Mouse (Mus musculus) CD8-positive naive resting alpha-beta T cell, adult 2 months (primary cell): Measurements from ENCODE around the gene Cux2.

Experiments used
- DNase-seq, 2 experiments: peaks; one replicate each; pipeline ENCODE4 v3.0.0; 2022; ENCODE audit warnings: low read depth in 2 of 2, low spot score in 2 of 2

Cux2 gene

DNA sequence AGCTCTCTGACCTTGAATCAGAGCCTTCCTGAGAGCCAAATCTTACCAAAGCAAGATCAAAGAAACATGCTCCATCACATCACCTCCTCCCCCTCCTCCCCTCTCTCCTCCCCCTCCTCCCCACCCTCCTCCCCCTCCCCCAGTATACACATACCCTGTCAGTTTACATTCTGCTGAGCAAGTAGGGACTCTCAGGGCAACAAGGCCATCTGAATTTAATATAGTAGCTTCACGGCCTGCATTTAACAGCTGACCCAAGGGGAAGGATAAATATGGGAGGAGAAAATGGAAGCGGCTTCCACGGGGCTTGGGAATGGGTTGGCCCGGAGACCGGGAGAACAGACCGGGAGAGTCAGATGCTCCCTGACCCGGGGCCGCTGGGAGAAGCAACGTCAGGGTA is 32.1 kb downstream of the Cux2 start:
- no peak for DNase-seq

DNA sequence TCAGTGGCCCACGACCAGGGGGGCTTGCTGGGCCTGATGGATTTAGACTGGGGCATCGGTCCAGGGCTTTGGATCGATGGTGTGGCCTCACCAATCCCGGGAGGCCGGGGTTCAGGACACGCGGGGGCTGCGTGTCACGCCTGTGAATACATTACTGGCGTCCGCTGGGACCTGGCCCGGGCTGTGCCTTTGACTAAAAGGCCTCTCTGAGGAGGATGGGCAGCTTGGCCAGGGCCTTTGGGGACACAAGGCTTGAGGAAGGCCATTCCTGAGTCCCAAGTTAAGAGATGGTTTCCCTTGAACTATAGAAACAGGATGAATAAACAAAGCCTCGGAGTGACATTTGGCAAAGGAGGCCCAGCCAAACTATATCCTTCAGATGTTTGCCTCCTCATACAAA is 32.6 kb downstream of the Cux2 start:
- no peak for DNase-seq

DNA sequence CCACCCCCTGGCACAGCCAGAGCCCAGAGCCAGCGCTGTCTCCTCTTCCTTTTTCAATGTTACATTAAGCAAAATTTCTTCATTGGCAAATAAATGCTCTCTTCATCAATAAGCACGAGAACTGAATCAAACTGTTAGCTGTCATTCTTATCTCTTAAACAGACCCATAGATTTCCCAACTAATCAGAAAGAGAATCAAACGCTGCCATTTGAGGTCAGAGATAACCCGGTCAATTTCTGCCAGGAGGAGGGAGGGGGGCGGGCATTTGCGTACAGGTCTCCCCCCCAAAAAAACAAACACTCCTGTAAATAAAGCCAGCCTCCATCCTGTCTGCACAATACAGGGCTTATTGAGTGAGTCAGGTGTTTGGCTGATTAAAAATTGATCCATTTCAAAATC is 33.2 kb downstream of the Cux2 start:
- no peak for DNase-seq

DNA sequence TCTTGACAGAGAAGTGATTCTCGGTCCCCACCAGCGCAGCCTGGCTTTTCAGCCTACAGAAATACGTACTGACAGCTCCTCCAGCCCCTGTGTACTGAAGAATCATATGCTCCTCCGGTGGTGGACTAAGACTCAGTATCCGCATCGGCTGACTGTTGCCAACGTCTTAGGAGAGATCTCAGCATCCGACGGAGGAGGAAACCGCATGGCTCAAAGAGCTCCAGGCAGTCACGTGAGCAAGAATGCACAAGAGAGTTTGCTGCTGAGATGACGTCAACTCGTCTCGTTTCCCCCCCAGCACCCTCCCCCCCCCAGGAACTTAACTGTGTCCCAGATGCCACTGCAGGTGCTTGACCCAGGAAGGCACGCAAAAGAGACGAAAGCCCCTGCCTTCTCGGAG is 34.8 kb downstream of the Cux2 start:
- no peak for DNase-seq

DNA sequence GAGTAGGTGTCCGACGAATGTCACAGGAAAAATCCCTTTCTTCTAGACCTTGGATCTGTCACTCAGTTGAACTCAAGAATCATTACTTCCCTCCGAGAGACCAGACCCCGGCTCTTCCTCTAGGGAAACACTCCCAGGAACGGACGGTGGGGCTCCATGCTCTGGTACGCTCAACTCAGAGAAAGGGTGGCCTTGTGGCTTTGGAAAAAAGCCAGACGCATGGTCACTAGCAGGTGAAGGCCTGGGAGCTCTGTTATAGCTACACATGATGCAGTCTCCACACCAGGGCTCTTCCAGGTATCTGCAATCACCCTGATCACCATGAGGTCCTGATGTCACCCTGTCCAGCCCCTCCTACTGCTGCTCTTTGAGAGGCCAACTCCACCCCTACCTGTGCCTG is 35.2 kb downstream of the Cux2 start:
- no peak for DNase-seq

DNA sequence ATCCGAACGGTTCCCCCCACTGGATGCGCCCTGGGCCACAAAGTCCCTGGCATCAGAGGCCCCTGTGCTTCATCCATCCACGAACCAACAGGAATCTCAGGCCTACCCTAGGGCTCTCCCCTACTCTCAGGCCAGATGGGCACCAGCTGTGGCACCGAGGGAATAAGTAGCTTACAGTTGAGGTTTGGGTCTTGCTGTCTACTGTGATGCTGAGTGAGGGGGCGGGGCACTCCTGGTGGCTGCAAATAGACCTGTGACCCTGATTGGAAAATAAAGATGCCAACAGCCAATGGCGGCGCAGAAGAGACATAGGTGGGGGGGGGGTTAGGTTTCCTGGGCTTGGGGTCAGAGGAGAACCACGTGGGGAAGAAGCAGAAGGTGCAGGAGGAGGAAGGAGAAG is 38.6 kb downstream of the Cux2 start:
- DNase-seq: no peak

DNA sequence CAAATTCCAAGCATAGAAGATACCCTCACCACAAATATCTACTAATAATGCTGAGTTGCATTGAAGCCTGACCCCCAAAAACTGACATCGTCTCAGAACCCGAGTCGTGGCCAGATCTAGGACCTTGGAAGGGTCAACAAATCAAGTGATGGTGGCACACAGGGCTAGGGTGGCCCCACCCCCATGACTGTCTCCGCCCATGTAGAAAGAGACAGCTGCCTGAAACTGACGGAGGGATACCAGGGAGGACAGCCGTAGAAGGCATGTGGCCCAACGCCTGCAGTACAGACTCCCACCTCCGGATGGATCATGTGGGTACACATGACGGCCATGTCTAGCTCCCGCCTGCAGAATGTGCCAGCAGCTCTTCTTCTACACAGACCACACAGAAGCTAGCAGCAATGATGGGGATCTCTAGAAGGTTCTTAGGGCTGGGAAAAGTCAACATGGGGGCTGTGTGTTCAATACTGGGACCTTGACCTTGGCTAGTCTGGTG is 41.9 kb downstream of the Cux2 start:
- no peak for DNase-seq

DNA sequence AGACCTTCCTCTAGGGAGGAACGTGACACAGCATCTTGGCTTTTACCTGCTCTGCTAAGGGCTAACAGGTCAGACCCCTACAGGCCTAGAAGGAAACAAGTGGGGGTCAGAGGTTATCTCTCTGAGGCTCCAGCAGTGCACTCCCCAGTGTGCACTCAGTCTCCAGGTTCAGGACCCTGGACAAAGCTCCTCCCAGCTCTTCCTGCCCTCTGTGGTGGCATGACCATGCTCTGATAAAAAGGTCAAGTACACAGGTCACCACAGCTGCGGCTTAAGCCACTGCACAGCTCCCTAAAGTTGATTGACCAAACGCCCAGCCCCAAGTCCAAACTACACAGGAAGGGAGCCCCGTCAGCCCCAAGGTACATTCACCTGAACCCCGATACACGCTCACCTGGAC is 46.4 kb downstream of the Cux2 start:
- DNase-seq: no peak

DNA sequence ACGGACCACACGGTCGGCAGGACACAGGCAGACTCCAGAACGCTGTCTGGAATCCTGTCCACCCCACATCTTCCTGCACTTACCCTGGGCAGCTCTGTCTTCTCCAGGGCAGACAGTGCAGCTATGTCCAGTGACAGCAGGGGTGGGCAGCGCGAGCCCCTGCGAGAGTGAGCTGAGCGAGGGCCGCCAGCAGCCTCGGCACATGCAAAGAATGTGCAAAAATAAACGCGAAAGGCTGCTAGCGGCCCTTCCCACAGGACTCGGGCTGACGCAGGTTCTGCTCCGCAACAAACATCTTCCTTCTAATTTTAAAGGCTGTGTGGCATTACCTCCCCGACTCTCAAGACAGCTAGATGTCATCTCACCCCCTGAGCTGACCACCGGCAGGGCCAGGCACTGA is 47.8 kb downstream of the Cux2 start:
- no peak for DNase-seq

DNA sequence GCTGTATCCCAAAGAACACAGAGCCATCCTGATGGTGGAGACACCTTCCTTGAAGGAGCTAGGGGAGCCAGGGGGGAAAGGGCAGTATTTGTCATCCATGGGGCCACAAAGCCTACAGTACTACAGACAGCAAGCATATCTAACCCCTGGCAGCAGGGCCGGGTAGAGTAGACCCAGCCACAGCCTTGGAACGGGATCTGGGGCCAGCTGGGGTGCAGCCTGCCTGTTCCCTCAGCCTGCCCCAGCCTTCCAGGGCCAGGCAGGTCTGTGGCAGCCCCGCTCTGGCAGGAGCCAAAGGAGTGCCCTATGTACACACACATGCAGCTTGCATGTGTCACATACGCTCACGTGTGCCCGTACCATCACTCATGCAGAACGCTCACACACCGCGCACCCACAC is 48.6 kb downstream of the Cux2 start:
- DNase-seq: no peak

DNA sequence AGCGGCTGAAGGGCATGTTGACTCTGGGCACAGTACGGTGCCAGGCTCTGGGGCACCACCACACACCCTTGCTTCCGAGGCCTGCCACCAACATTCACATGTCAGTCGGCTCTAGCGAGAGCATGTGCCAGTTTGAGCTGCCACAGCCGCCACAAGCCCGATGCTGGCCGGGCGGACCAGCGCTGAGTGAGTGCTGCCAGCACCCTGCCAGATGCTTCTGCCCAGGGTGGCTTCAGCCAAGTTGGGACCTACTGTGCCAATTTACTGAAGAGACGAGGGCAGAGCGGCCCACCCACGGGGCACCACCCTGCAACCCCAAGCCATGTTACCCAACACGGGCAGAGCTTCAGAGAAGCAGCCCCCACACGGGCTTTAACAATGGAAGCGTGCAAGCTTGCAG is 49.5 kb downstream of the Cux2 start:
- no peak for DNase-seq

DNA sequence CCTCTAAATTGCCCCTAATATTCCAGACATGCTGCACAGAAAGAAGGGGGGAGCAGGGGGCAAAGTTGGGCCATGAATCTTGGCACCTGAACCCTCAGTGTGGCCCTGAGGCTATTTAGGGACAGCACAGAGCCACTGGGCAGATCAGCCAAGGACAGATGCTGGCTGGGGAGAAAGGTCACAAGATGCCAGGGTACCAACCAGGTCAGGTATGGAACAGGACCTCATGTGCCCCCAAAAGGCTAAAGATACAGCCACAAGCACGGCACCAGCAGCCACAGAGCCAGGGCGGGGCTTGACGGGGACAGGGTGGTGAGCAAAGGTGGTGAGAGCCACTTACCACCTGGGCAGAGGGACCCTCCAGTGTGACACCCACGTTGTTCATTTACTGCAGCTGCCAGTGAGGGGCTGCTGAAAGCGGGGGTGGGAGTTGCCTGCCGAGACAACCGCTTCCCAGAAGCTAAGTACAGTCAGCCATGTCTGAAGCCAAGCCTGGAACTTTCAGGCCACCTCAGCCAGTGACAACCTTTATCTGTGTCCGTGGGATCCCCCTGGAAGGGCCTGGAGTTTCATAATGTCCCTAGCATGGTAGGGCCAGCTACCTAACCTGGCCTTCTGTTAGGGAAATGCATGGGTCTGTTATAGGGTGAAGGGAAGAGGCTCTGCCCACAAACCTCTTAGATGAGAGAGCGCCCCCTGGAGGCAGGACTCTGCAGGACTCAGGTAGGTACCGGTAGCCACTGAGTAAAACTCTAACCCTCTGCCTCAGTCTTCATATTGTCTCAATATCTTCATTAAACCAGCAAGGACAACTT is 50.7 kb downstream of the Cux2 start:
- peak; percentile 45 to 52 for DNase-seq

DNA sequence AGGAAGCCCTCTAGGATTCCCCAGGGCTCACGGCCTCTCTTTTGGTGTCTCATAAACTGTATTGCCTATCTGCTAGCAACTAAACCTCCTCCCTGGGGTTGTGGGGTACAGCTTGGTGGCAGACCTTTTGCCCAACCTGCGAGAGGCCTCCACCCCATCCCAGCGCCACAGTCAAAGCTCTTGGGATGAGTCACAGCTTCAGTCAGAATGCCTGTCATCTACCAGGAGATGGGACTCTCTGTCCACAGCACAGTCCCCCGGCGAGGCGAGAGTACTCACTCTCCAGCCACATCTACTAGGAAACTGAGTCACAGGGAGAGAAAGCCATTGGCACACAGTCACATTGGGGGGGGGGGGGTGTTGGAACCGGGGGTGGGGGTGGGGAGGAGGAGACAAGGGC is 51.6 kb downstream of the Cux2 start:
- no peak for DNase-seq

DNA sequence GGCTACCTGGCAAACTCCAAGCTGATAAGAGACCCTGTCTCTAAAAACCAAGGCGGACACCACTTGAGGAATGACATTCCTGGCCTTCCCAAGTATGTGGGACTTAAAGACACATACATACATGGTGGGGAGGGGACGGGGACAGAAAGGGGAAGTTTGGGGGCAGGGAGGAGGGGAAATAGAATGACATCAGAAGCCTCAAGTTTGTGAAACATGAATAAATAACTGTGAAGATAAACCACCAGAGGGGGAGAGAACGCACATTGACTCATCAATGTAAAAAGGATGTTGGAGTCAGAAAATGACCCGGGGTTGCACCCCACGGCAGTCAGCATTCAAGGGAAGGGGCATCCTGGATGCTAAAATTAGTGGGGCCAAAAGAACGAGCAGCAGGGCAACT is 53.2 kb downstream of the Cux2 start:
- DNase-seq: no peak

DNA sequence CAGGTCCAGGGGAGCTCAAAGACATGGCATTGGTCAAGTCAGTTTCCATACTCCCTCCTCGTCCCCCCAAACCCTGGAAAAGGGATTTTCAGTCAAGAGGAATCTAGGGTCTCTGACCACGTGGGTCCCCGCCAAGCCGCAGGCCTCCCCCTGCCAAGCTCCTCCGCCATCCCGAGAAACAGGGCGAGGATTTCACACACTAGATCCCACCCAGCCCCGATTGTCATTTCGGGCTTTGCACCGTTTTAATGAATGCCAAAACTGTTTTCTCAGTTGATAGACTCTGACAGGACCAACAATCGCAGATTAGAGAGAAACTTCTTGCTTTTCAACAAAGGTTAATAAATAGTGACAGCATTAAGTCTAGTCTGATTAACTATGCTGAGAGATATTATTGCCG is 55.1 kb downstream of the Cux2 start:
- DNase-seq: no peak

DNA sequence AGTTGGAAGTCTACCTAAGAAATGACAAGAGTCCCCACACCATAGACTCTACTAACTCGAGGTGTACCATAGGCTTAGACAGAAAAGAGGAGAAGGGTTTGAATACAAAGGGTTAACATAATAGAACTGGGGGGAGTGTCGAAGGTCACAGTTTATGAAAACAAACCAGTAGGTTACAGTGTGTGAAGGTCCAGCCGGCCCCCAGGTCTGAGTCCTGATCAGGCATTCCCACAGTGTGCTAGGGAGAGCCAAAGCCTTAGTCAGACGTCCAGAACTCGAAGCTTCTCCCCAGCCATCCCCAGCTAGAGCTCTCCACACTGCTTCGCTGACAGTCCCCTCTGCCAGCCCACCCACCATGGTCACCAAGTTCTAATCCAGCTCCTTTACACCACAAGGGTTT is 58.0 kb downstream of the Cux2 start:
- no peak for DNase-seq

DNA sequence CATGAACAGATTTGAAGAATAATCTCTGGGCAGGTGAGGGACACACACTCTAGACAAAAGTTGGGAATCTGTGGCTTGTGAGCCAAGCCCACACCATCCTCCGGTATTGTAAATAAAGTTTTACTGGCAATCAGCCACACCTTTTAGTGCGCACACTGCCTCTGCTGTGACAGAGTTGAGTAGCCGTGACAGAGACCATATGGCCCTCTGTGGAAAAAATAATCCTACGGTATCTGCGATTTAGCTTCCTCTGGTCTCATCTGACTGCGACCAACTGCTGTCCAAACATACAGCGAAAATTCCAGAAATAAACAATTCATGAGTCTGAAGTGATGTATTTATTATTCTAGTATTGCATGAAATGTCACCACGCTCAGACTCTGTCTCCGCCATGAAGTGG is 64.0 kb downstream of the Cux2 start:
- no peak for DNase-seq

DNA sequence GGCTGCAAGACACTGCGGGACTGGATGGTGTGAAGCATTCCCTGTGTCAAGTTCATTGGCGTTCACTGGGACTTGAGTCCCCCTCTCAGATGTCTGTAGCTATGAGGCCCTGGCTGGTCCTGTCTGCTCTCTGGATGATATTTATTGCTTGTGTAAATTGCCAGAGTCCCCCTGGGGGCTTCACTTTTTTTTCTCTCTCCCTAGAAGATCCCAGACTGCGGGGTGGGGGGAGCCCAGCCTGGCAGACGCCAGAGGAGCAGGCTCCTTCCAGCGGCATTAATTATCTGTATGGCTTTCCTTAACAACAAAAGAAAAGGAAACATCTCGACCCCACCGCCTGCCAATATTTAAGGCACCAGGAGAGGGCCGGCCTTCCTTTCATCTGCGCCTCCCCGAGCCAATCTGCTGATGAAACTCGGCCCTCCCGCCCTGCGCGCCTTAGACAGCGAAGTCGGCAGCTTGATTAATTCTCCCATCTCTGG is 68.2 kb downstream of the Cux2 start:
- DNase-seq: no peak

DNA sequence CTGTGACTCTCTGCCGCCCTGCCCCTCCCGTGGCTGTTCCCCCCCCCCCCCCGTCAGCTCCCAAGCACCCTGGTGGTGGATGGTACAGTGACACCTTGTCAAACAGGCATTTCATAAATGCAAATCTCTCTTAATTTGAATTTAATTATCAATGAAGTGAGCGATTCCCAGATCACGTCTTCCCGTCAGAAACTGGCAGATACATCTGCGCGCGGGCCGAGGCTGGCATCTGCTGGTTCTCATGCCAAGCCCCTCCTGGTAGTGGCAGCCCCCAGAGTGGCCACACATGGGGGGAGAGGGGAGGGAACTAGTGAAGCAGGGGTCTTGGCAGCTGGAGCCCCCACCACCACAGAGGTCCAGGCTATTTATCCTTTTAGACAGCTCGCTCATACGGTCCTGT is 73.6 kb downstream of the Cux2 start:
- no peak for DNase-seq

DNA sequence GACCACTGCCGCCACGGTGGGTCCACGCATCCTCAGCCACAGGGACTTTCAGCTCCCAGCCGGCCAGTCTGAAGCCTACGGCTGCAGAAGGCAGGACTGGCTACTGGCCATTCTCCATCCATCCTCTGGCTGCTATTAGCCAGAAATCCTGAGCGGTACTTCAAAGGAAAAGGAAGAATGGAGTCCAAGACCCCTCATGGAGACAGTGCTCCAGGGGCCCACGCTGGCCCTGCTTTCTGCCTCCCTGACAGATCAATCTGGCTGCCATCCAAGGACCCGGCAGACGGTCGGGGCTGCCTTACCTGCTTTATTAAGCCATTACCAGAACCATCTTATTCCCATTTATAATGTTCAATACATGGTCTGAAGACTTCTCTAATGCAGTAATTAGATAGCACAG is 76.4 kb downstream of the Cux2 start:
- DNase-seq: no peak

DNA sequence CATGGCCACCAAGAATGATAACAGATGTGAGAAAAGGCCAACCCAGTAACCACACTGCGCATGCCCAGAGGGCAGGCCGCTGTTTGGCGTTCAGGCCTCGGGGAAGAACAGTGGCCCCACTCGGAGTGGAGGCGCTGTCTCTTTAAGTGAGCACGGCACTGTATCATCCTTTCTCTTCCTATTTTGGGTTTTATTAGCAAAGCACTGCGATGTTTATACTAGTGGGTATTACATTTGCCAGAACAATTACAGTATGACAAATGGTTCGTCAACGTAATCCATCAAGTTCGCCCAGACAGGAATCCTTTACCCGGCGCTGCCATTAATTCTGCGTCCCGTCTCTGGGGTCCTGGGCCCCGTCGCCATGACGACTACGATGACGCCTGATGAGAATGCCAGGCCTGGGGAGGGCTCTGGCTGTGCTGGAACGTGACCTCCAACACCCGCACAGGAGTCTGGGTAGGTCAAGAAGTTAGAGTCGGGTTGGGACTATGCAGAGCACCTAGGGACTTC is 77.2 kb downstream of the Cux2 start:
- no peak for DNase-seq

DNA sequence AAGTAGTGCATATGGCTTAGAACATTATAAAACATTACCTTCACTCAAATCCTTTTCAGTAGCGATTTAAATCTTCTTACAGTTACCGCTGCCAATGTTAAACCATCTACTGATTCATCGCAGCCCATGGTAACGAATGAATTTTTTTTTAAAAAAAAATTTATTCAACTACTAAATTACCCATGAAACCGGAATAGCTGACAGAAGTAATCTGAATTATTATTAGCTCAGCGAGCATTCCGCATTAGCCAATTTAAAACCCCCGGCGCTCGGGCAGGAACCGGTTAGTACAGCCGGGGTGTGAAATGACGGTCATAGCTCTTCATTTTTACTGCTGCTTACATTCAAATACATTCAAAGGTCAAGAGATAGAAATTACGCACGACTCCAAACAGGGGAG is 80.9 kb downstream of the Cux2 start:
- no peak for DNase-seq

DNA sequence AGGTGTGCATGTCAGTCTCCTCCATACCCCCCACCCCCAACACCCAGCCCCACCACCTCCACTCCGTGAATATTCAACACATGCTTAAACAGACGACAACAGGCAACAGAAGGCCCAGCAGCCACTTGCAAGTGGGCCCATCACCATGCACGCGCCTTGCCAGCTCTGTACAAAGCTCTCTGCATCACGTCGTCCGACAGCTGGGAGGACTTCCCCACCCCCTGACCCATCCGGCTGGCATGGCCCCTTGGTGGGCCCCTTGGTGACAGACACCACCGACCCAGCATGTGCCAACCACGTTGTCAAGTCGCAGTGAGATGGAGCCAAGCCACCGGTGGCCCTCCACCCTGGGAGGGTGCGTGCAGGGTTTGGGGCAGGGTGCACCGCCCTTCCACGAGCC is 81.5 kb downstream of the Cux2 start:
- DNase-seq: no peak
